Mouse (Mus musculus): ENCODE results near the gene Creld1. TPM values are rescaled to one million over a fixed set of nuclear protein-coding genes. Genes with fewer than 3 reads are reported as not detected.

Creld1 gene
- polyA plus RNA-seq, 1 experiment = 22.0 TPM

DNA sequence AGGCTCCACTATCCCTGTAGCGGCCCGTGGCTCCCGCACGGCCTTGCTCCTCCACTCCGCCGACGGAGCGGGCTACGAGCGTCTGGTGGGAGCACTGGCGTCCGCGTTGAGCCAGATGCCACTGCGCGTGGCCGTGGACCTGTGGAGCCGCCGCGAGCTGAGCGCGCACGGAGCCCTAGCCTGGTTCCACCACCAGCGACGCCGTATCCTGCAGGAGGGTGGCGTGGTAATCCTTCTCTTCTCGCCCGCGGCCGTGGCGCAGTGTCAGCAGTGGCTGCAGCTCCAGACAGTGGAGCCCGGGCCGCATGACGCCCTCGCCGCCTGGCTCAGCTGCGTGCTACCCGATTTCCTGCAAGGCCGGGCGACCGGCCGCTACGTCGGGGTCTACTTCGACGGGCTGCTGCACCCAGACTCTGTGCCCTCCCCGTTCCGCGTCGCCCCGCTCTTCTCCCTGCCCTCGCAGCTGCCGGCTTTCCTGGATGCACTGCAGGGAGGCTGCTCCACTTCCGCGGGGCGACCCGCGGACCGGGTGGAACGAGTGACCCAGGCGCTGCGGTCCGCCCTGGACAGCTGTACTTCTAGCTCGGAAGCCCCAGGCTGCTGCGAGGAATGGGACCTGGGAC is 509 bp upstream of the Creld1 start:
- H3K4me3 ChIP-seq (ENCODE audit: insufficient read depth, low read length) = peak overlapping the region; percentile 69
- peaks cover 35% of the 10 kb centered on the region for H3K4me1 ChIP-seq (ENCODE audit: control insufficient read depth, insufficient read depth, low read length)
- peak overlapping the region; percentile 69 for H3K27ac ChIP-seq (ENCODE audit: insufficient read depth, low read depth, low read length)
- TF ChIP-seq CTCF (IDR thresholded peaks at IDR 0.05; ENCODE audit: low read depth, low read length) = no peak
- no peak for TF ChIP-seq POLR2A (IDR thresholded peaks at IDR 0.05; ENCODE audit: borderline replicate concordance, low read depth, low read length)

GRCm38 (mm10) chr6:113483729-113484128 is 632 bp downstream of the Creld1 start:
- no peak for TF ChIP-seq CTCF (IDR thresholded peaks at IDR 0.05; ENCODE audit: low read depth, low read length)
- no peak for TF ChIP-seq POLR2A (IDR thresholded peaks at IDR 0.05; ENCODE audit: borderline replicate concordance, low read depth, low read length)
- Histone ChIP-seq H3K27ac (ENCODE audit: insufficient read depth, low read depth, low read length) (peak overlapping the region; percentile 84), H3K4me3 (ENCODE audit: insufficient read depth, low read length) (peak overlapping the region; percentile 77), H3K4me1 (ENCODE audit: control insufficient read depth, insufficient read depth, low read length) (peaks cover 37% of the 10 kb centered on the region)

DNA sequence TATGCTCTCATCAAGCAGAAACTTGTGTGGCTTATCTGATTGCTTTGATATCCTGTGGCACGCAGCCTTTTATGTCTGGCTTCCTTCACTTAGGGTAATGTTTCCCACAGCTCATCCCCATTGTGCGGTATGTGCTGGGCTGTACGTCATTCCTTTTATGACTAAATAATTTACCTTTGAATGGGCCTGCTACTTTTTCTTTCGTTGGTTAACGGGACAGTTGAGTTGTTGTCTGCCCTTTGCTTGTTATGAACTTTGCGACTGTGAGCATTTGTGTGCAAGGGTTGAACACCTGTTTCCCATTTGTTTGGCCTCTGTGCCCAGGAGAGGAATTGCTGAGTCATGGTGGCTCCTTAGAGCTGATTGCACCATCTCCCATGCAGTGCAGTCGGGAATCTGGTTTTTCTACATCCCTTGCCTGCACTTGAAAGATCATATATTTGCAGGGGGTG is 4.1 kb downstream of the Creld1 start:
- TF ChIP-seq POLR2A (IDR thresholded peaks at IDR 0.05; ENCODE audit: borderline replicate concordance, low read depth, low read length) = no peak
- no peak for TF ChIP-seq CTCF (IDR thresholded peaks at IDR 0.05; ENCODE audit: low read depth, low read length)
- Histone ChIP-seq H3K27ac (ENCODE audit: insufficient read depth, low read depth, low read length) (no peak overlapping the region), H3K4me1 (ENCODE audit: control insufficient read depth, insufficient read depth, low read length) (peaks cover 22% of the 10 kb centered on the region), H3K4me3 (ENCODE audit: insufficient read depth, low read length) (no peak overlapping the region)

- Histone ChIP-seq H3K4me3 (ENCODE audit: insufficient read depth, low read length) (no peak overlapping the region), H3K27ac (ENCODE audit: insufficient read depth, low read depth, low read length) (no peak overlapping the region), H3K4me1 (ENCODE audit: control insufficient read depth, insufficient read depth, low read length) (peaks cover 16% of the 10 kb centered on the region)
- TF ChIP-seq CTCF (IDR thresholded peaks at IDR 0.05; ENCODE audit: low read depth, low read length) (no peak), POLR2A (IDR thresholded peaks at IDR 0.05; ENCODE audit: borderline replicate concordance, low read depth, low read length) (no peak)
Measured at GRCm38 (mm10) chr6:113489410-113489809, 6.3 kb downstream of the Creld1 start.

DNA sequence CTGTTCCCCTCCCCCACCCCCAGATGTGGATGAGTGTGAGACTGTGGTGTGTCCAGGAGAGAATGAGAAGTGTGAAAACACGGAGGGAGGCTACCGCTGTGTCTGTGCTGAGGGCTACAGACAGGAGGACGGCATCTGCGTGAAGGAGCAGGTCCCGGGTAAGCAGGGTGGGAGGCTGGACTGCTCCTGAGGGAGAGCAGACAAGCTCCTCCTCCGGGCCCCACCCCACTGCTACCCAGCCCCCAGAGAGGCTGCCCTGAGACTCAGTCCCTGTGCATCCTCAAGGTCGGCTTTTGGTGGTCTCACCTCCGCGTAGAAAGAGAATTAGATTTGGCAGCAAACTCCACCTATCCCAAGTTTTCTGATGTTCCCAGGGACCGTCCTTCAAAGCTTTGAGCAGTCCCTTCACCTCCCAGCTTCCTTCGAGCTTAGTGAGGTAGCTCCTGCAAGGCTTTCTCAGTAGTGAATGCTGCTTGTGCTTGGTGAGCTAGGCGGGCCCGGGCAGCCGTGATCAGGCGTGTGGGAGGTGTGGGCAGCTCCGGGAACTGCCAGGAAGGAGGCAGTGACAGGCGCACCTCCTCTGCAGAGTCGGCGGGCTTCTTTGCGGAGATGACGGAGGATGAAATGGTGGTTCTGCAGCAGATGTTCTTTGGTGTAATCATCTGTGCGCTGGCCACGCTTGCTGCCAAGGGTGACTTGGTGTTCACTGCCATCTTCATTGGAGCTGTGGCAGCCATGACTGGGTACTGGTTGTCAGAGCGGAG is 9.2 kb downstream of the Creld1 start:
- H3K4me3 ChIP-seq (ENCODE audit: insufficient read depth, low read length) = no peak overlapping the region
- H3K27ac ChIP-seq (ENCODE audit: insufficient read depth, low read depth, low read length) = no peak overlapping the region
- no peak for TF ChIP-seq CTCF (IDR thresholded peaks at IDR 0.05; ENCODE audit: low read depth, low read length)
- TF ChIP-seq POLR2A (IDR thresholded peaks at IDR 0.05; ENCODE audit: borderline replicate concordance, low read depth, low read length) = no peak
- peaks cover 5% of the 10 kb centered on the region for H3K4me1 ChIP-seq (ENCODE audit: control insufficient read depth, insufficient read depth, low read length)

DNA sequence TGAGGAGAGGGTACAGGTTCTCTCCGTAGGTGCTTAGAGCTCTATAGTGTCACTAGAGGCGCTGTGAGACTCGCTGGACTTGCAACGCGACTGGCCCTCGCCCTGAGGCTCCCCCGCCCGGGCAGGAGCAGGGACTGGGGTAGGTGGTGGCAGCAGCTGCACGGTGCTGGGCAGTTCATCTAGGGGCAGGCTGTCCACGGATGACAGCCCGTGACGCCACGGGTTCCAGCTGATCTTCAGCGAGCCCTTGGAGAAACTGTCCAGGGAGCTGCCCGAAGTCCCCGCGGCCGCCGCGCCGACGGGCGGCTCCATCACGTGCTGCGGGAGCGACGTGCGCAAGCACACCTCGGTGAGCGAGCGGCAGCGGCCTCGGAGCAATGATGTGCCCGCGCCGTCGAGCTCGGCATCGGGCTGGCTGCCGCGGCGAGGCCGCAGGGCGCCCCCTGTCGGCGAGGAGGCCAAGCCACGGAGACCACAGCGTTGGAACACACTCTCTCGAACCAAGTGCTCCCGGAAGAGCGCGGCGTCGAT is 11.2 kb downstream of the Creld1 start:
- Histone ChIP-seq H3K4me1 (ENCODE audit: control insufficient read depth, insufficient read depth, low read length) (no peaks in the 10 kb centered on the region), H3K27ac (ENCODE audit: insufficient read depth, low read depth, low read length) (no peak overlapping the region), H3K4me3 (ENCODE audit: insufficient read depth, low read length) (peak overlapping the region; percentile 53)
- TF ChIP-seq POLR2A (IDR thresholded peaks at IDR 0.05; ENCODE audit: borderline replicate concordance, low read depth, low read length) (no peak), CTCF (IDR thresholded peaks at IDR 0.05; ENCODE audit: low read depth, low read length) (no peak)

- no peaks in the 10 kb centered on the region for H3K4me1 ChIP-seq (ENCODE audit: control insufficient read depth, insufficient read depth, low read length)
- no peak overlapping the region for H3K27ac ChIP-seq (ENCODE audit: insufficient read depth, low read depth, low read length)
- no peak overlapping the region for H3K4me3 ChIP-seq (ENCODE audit: insufficient read depth, low read length)
- TF ChIP-seq CTCF (IDR thresholded peaks at IDR 0.05; ENCODE audit: low read depth, low read length) = no peak
- no peak for TF ChIP-seq POLR2A (IDR thresholded peaks at IDR 0.05; ENCODE audit: borderline replicate concordance, low read depth, low read length)
Measured at GRCm38 (mm10) chr6:113495071-113495675, 12.1 kb downstream of the Creld1 start.

- H3K27ac ChIP-seq (ENCODE audit: insufficient read depth, low read depth, low read length) = no peak overlapping the region
- TF ChIP-seq CTCF (IDR thresholded peaks at IDR 0.05; ENCODE audit: low read depth, low read length) (no peak), POLR2A (IDR thresholded peaks at IDR 0.05; ENCODE audit: borderline replicate concordance, low read depth, low read length) (no peak)
Measured at GRCm38 (mm10) chr6:113499346-113499745, 16.2 kb downstream of the Creld1 start.

DNA sequence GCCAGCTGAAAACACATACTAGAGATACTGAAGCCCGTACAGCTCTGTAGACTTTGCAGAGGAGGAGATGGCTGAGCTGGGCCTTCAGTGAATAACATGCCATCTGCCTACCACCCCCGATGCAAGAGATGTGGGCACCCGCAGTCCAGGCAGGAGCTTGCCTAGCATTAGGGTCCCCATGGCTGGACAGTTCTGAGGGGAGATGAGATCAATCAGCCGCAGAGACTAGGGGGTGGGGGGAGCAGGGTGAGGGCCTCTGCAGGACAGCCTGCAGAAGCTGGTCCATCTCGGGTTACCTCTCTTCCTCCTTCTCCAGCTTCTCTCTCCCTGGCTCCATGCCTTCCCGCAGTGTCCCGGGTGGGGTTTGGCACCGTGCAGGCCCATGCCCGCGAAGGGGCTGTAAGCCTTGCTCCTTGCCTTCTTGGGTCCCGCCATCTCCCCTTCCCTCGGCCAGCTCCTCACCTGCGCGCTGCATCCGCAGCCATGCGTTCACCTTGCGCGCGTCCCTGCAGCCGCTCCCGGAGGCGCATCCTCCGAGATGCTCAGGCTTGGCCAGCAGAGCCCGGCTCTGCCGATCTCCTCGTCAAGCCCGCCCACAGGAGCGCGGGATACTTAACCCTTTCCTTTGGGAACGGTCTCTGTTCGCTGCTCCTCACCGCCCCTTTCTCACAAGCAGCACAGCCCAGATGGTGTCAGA is 18.4 kb downstream of the Creld1 start, which contains the start of gene Prrt3:
Gene Prrt3, minus strand, starts transcription at position 544 of the 697 bp plus-strand sequence.
- TF ChIP-seq POLR2A (IDR thresholded peaks at IDR 0.05; ENCODE audit: borderline replicate concordance, low read depth, low read length) = no peak
- no peak for TF ChIP-seq CTCF (IDR thresholded peaks at IDR 0.05; ENCODE audit: low read depth, low read length)
- H3K4me3 ChIP-seq (ENCODE audit: insufficient read depth, low read length) = no peak within 1 kb of the TSS

More at GRCm38 (mm10) chr6:113499346-113499745, 16.2 kb downstream of the Creld1 start:
- Histone ChIP-seq H3K4me1 (ENCODE audit: control insufficient read depth, insufficient read depth, low read length) (no peaks in the 10 kb centered on the region), H3K4me3 (ENCODE audit: insufficient read depth, low read length) (no peak overlapping the region)

More for the DNA sequence above, 18.4 kb downstream of the Creld1 start, which contains the start of gene Prrt3:
- H3K27ac ChIP-seq (ENCODE audit: insufficient read depth, low read depth, low read length) = no peak within 1 kb of the TSS
- H3K4me1 ChIP-seq (ENCODE audit: control insufficient read depth, insufficient read depth, low read length) = no peaks in the 10 kb centered on the region
